Mouse (Mus musculus) regulatory T cell (primary cell): ENCODE data around the gene Prmt9.

Experiments used
- in situ Hi-C: fragments of 300-600 bp; cut with MboI, MseI; formaldehyde crosslinking; loops from one replicate; pipeline ENCODE4 v1.15.1; 2025; ENCODE audit warnings: high pct_unique_total_duplicates

The Prmt9 gene

GRCm38 (mm10) chr8:77526130-77526529 lies 23.1 kb upstream of the Prmt9 start:
- in situ Hi-C loops = loop anchor here (10.0 kb wide), 1 partner anchor 101 kb away; no protein-coding TSS in a partner anchor

- in situ Hi-C loops = no loop called here
These were observed 14.7 kb upstream of the Prmt9 start for GRCm38 (mm10) chr8:77534358-77534992.

GRCm38 (mm10) chr8:77535026-77535595 lies 14.1 kb upstream of the Prmt9 start:
- in situ Hi-C loops = no loop called here

GRCm38 (mm10) chr8:77536821-77537220 lies 12.4 kb upstream of the Prmt9 start:
- in situ Hi-C loops = no loop called here

- in situ Hi-C loops = no loop called here
These were observed 10.9 kb upstream of the Prmt9 start for GRCm38 (mm10) chr8:77538256-77538655.

- in situ Hi-C loops = loop anchor here (5.0 kb wide), 2 partner anchors 59 to 131 kb away; no protein-coding TSS in a partner anchor
These were observed 5.9 kb upstream of the Prmt9 start for GRCm38 (mm10) chr8:77543152-77543777.

- in situ Hi-C loops = loop anchor here (5.0 kb wide), 2 partner anchors 58 to 132 kb away; no protein-coding TSS in a partner anchor
These were observed 4.8 kb upstream of the Prmt9 start for GRCm38 (mm10) chr8:77544428-77544827.

- in situ Hi-C loops = no loop called here
These were observed 3.6 kb upstream of the Prmt9 start for GRCm38 (mm10) chr8:77545616-77546015.

GRCm38 (mm10) chr8:77549881-77550580 lies 834 bp downstream of the Prmt9 start:
- in situ Hi-C loops = no loop called here

GRCm38 (mm10) chr8:77552491-77552890 lies 3.3 kb downstream of the Prmt9 start:
- in situ Hi-C loops = no loop called here

GRCm38 (mm10) chr8:77561441-77561840 lies 12.2 kb downstream of the Prmt9 start:
- in situ Hi-C loops = no loop called here

GRCm38 (mm10) chr8:77574229-77574628 lies 25.0 kb downstream of the Prmt9 start:
- in situ Hi-C loops = no loop called here

- in situ Hi-C loops = no loop called here
These were observed 28.5 kb downstream of the Prmt9 start for GRCm38 (mm10) chr8:77577674-77578073.

- in situ Hi-C loops = no loop called here
These were observed 35.0 kb downstream of the Prmt9 start for GRCm38 (mm10) chr8:77584174-77584573.

GRCm38 (mm10) chr8:77609621-77610020 lies 60.4 kb downstream of the Prmt9 start:
- in situ Hi-C loops = loop anchor here (10.0 kb wide), 1 partner anchor 1215 kb away; the partner anchor contains the start of gene Lsm6

- in situ Hi-C loops = loop anchor here (10.0 kb wide), 1 partner anchor 1214 kb away; the partner anchor contains the start of gene Lsm6
These were observed 61.3 kb downstream of the Prmt9 start, which contains the start of gene Tmem184c for GRCm38 (mm10) chr8:77610374-77610969. Gene Tmem184c, minus strand, starts transcription at chr8:77610698.

- in situ Hi-C loops = loop anchor here (10.0 kb wide), 1 partner anchor 1207 kb away; the partner anchor contains the start of gene Lsm6
These were observed 68.7 kb downstream of the Prmt9 start for GRCm38 (mm10) chr8:77617916-77618315.

- in situ Hi-C loops = no loop called here
These were observed 74.5 kb downstream of the Prmt9 start for GRCm38 (mm10) chr8:77623677-77624209.

- in situ Hi-C loops = loop anchor here (5.0 kb wide), 1 partner anchor 372 kb away; no protein-coding TSS in a partner anchor
These were observed 80.8 kb downstream of the Prmt9 start for GRCm38 (mm10) chr8:77629858-77630537.

- in situ Hi-C loops = loop anchor here (5.0 kb wide), 1 partner anchor 372 kb away; no protein-coding TSS in a partner anchor
These were observed 81.5 kb downstream of the Prmt9 start for GRCm38 (mm10) chr8:77630691-77631090.
